Mouse (Mus musculus): Measurements from ENCODE around the gene Tas2r103. TPM values are rescaled to one million over a fixed set of nuclear protein-coding genes. Genes with fewer than 3 reads are reported as not detected.

Gene Tas2r103
- not detected for polyA plus RNA-seq (2017; shearing (Covaris generic))

GRCm38 (mm10) chr6:133037001-133037400 is at the start of gene Tas2r103:
Gene Tas2r103 (minus strand): TSS chr6:133037101.

GRCm38 (mm10) chr6:133055716-133056115 is 18.8 kb upstream of the Tas2r103 start, which contains the start of gene Tas2r140:
Gene Tas2r140 (minus strand): TSS chr6:133055816.

Other genes starting within 250 kb of the Tas2r103 start
- gene Tas2r117, start 234.3 kb downstream of the Tas2r103 start, polyA plus RNA-seq (2017; shearing (Covaris generic)): not detected
- gene Tas2r123, start 190.0 kb downstream of the Tas2r103 start, polyA plus RNA-seq (2017; shearing (Covaris generic)): not detected
- gene Tas2r116, start 181.7 kb downstream of the Tas2r103 start, polyA plus RNA-seq (2017; shearing (Covaris generic)): not detected
- gene Tas2r110, start 169.1 kb downstream of the Tas2r103 start, polyA plus RNA-seq (2017; shearing (Covaris generic)): not detected
- not detected for gene Tas2r113, start 144.1 kb downstream of the Tas2r103 start, polyA plus RNA-seq (2017; shearing (Covaris generic))
- gene Tas2r125, start 127.5 kb downstream of the Tas2r103 start, polyA plus RNA-seq (2017; shearing (Covaris generic)): not detected
- not detected for gene Tas2r129, start 86.0 kb downstream of the Tas2r103 start, polyA plus RNA-seq (2017; shearing (Covaris generic))
- not detected for gene Tas2r131, start 79.2 kb downstream of the Tas2r103 start, polyA plus RNA-seq (2017; shearing (Covaris generic))
- not detected for gene Tas2r109, start 56.1 kb downstream of the Tas2r103 start, polyA plus RNA-seq (2017; shearing (Covaris generic))
- gene Tas2r140, start 18.7 kb upstream of the Tas2r103 start, polyA plus RNA-seq (2017; shearing (Covaris generic)): not detected
- gene Smim10l1, start 67.8 kb upstream of the Tas2r103 start, polyA plus RNA-seq (2017; shearing (Covaris generic)): 25.1 TPM